Mouse (Mus musculus): ENCODE measurements around the gene Olfr702. TPM values are rescaled to one million over a fixed set of nuclear protein-coding genes. Genes with fewer than 3 reads are reported as not detected.

Gene Olfr702
- polyA plus RNA-seq (2015; fragmentation: Nextera tagmentation; extraction: Ambion mirVana): not detected in 2 replicates

DNA sequence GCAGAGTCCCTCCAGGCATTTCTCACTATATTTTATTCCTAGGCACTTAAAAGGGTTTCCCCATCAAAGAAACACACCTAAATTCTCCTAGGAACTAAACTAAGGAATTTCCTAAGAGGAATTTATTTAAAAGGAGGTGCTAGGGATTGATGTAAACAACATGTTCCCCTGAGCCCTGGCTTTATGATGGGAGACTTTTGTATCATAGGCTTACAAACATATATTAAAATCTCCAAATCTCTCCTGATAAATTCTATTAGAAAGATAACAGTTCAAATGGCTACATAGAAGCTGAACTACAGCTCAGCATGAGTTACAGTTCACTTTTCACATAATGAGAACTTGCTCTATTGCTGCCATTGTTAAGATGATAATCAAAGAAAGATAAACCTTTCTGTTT, at the start of gene Olfr702:
TSS of gene Olfr702 (minus strand) at position 101 of the 400 bp plus-strand sequence.
- Histone ChIP-seq H3K9me3 (replicated peaks) (no peaks in the 10 kb centered on the region), H3K9ac (no peak within 1 kb of the TSS), H3K4me1 (replicated peaks) (no peaks in the 10 kb centered on the region), H3K4me3 (replicated peaks) (no peak within 1 kb of the TSS), H3K27me3 (no peaks in the 10 kb centered on the region), H3K4me2 (no peak within 1 kb of the TSS), H3K36me3 (no peaks in the 10 kb centered on the region), H3K27ac (no peak within 1 kb of the TSS)
- DNase-seq: no peak
- no peak for ATAC-seq (ENCODE audit: low read depth)

DNA sequence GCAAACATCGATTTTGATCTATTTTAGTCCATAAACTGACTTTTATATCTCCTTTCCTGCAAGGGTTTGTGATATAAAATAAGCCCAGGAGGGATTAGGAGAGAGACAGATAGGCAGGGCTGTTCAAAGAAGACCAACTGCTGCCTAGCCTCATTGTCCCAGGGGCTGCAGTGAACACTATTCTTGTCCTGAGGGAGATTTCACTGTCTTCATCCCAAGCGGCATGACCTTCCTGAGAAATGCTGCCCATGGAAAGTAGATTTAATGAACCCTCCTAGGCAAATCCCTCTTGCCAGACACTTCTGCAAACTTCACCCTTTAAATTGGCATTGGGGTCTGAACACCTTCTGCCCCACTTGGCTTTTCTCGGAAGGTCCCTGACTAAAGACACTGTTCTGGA, 43.1 kb upstream of the Olfr702 start, which contains the start of gene Olfr705:
TSS of gene Olfr705 (minus strand) at position 101 of the 400 bp plus-strand sequence.
- 66% methylated on average over 3 of the region's 3 CpGs for WGBS (ENCODE audit: insufficient replicate concordance)
- H3K4me2 ChIP-seq: no peak within 1 kb of the TSS
- no peaks in the 10 kb centered on the region for H3K27me3 ChIP-seq
- H3K9ac ChIP-seq: no peak within 1 kb of the TSS
- H3K27ac ChIP-seq: no peak within 1 kb of the TSS
- H3K4me1 ChIP-seq (replicated peaks): no peaks in the 10 kb centered on the region
- ATAC-seq (ENCODE audit: low read depth) (no peak), DNase-seq (no peak)
- no peak within 1 kb of the TSS for H3K4me3 ChIP-seq (replicated peaks)
- no peaks in the 10 kb centered on the region for H3K9me3 ChIP-seq (replicated peaks)
- no peaks in the 10 kb centered on the region for H3K36me3 ChIP-seq

DNA sequence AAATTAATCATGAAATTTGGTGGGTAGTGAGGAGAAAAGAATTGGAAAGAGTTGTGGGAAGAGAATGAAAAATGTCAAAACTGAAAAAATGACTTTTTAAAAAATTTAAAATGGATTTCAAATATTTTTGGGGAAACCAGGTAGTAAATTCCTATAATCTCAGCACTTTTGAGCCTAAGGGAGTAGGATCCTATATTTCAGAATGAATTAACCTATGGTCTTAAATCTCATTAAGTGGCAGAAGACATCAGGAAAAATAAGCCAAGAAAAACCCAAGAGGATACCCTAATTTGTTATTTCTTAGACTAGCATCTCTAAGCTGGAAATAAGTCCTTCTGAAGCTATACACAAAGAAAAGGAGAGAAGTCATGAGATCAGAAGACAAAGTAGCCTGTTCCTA, 29.2 kb upstream of the Olfr702 start, which contains the start of gene Olfr704:
TSS of gene Olfr704 (plus strand) at position 301 of the 400 bp plus-strand sequence.
- ATAC-seq (ENCODE audit: low read depth) (no peak), DNase-seq (no peak)
- Histone ChIP-seq H3K4me2 (no peak within 1 kb of the TSS), H3K4me3 (replicated peaks) (no peak within 1 kb of the TSS), H3K27ac (no peak within 1 kb of the TSS), H3K36me3 (no peaks in the 10 kb centered on the region), H3K9ac (no peak within 1 kb of the TSS), H3K4me1 (replicated peaks) (no peaks in the 10 kb centered on the region), H3K27me3 (no peaks in the 10 kb centered on the region), H3K9me3 (replicated peaks) (no peaks in the 10 kb centered on the region)

DNA sequence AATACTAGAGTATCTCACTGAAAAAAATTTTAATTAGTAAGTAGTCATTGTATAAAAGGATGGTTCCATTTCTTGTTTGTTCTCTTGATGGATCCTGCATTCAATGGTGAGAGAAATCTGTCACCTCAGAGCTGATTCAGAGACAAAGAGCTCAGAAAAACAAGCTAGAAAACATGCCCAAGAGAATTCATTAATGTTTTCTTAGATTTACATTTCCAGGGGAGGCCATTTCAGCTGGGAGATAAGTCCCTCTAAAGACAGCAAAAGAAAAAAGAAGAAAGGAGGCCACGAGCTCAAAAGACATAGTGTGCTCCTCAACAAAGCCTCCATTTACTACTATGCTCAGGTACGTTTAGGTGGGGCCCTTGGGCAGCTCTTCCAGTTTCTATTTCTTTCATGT, 9.4 kb upstream of the Olfr702 start, which contains the start of gene Olfr703:
TSS of gene Olfr703 (plus strand) at position 301 of the 400 bp plus-strand sequence.
- Histone ChIP-seq H3K4me1 (replicated peaks) (no peaks in the 10 kb centered on the region), H3K9ac (no peak within 1 kb of the TSS), H3K36me3 (no peaks in the 10 kb centered on the region), H3K27me3 (no peaks in the 10 kb centered on the region), H3K27ac (no peak within 1 kb of the TSS), H3K4me2 (no peak within 1 kb of the TSS), H3K4me3 (replicated peaks) (no peak within 1 kb of the TSS), H3K9me3 (replicated peaks) (no peaks in the 10 kb centered on the region)
- DNase-seq: no peak
- ATAC-seq (ENCODE audit: low read depth): no peak
- WGBS (ENCODE audit: insufficient replicate concordance): 41% methylated on average over 2 of the region's 2 CpGs

DNA sequence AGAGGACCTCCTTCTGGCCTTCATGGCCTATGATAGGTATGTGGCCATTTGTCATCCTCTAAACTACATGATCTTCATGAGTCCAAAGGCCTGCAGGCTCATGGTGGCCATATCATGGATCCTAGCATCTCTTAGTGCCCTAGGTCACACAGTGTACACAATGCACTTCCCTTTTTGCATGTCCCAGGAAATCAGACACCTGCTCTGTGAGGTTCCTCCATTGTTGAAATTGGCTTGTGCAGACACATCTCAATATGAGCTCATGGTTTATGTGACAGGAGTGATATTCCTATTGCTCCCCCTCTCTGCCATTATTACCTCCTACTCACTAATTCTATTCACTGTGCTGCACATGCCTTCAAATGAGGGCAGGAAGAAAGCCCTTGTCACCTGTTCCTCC, 15.3 kb downstream of the Olfr702 start:
- no peak overlapping the region for H3K4me3 ChIP-seq (replicated peaks)
- no peaks in the 10 kb centered on the region for H3K4me1 ChIP-seq (replicated peaks)
- DNase-seq (no peak), ATAC-seq (ENCODE audit: low read depth) (no peak)
- no peaks in the 10 kb centered on the region for H3K9me3 ChIP-seq (replicated peaks)
- no peak overlapping the region for H3K9ac ChIP-seq
- no peak overlapping the region for H3K4me2 ChIP-seq
- H3K27me3 ChIP-seq: no peaks in the 10 kb centered on the region
- no peak overlapping the region for H3K27ac ChIP-seq
- no peaks in the 10 kb centered on the region for H3K36me3 ChIP-seq

DNA sequence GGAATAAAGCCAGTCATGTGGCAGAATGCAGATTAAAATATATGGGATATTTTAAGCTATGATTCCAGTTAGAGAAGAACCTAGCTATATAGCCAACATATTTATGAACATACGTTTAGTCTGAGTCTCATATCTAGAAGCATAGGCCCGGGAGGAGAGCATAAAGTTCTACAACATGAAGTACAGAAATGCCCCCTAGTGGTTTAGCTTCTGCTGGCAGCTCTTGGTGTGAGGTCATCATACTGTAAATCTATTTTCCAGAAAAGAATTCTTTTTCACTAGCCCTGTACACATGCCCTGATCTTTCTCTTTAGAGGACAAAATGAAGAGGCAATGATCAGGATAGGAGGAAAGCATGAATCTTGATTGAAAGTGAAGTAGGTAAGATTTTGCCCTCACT, 17.9 kb downstream of the Olfr702 start:
- DNase-seq (no peak), ATAC-seq (ENCODE audit: low read depth) (no peak)
- Histone ChIP-seq H3K9me3 (replicated peaks) (no peaks in the 10 kb centered on the region), H3K27me3 (no peaks in the 10 kb centered on the region), H3K36me3 (no peaks in the 10 kb centered on the region), H3K4me2 (no peak overlapping the region), H3K4me1 (replicated peaks) (no peaks in the 10 kb centered on the region), H3K4me3 (replicated peaks) (no peak overlapping the region), H3K9ac (no peak overlapping the region), H3K27ac (no peak overlapping the region)
- 17% methylated on average over 2 of the region's 2 CpGs for WGBS (ENCODE audit: insufficient replicate concordance)

DNA sequence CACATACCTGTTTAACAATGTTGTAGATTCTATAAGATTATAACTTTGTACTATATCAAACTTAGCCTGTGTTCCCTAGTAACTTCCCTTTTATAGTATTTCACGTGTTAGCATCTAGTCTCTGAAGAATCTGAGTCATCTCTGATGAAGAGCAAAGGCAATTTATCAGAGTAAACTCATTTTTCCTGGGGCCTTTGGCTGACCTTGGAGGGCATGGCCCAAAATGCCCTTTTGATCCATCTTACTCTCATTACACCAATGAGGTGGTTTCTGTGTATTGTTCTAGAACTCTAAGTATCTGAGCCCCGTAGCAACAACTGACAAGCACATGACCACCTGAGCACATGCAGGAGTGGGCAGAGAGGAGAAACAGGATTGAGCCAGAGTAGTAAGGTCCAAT, 19.9 kb downstream of the Olfr702 start, which contains the start of gene Olfr701:
TSS of gene Olfr701 (plus strand) at position 301 of the 400 bp plus-strand sequence.
- Histone ChIP-seq H3K4me2 (no peak within 1 kb of the TSS), H3K4me3 (replicated peaks) (no peak within 1 kb of the TSS), H3K9me3 (replicated peaks) (no peaks in the 10 kb centered on the region), H3K4me1 (replicated peaks) (no peaks in the 10 kb centered on the region), H3K36me3 (no peaks in the 10 kb centered on the region), H3K27me3 (no peaks in the 10 kb centered on the region), H3K9ac (no peak within 1 kb of the TSS), H3K27ac (no peak within 1 kb of the TSS)
- ATAC-seq (ENCODE audit: low read depth) (no peak), DNase-seq (no peak)
- WGBS (ENCODE audit: insufficient replicate concordance): 46% methylated on average over 2 of the region's 2 CpGs

DNA sequence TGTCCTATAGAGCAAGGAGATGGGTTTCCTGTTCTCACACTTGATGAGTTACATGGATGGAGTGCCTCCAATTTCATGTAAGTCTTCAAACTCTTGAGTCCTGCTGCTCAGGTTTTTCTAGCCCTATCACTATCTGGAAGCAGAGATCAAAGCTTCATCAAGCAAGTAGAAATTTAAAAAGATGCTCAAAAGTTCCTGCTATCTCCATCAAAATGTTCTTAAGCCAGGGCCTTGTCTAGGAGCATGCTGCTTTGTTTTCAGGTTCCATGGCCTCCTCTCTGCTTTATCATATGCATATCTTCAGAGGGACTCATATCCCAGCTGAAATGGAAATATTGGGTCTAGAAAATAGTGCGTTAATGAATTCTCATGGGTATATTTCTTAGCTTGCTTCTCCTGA, 25.0 kb downstream of the Olfr702 start, which contains the start of gene Olfr700:
TSS of gene Olfr700 (minus strand) at position 101 of the 400 bp plus-strand sequence.
- DNase-seq: no peak
- Histone ChIP-seq H3K36me3 (no peaks in the 10 kb centered on the region), H3K9me3 (replicated peaks) (no peaks in the 10 kb centered on the region), H3K27ac (no peak within 1 kb of the TSS), H3K4me1 (replicated peaks) (no peaks in the 10 kb centered on the region), H3K27me3 (no peaks in the 10 kb centered on the region), H3K4me3 (replicated peaks) (no peak within 1 kb of the TSS), H3K9ac (no peak within 1 kb of the TSS), H3K4me2 (no peak within 1 kb of the TSS)
- ATAC-seq (ENCODE audit: low read depth): no peak
- 52% methylated on average over 1 of the region's 1 CpGs for WGBS (ENCODE audit: insufficient replicate concordance)

DNA sequence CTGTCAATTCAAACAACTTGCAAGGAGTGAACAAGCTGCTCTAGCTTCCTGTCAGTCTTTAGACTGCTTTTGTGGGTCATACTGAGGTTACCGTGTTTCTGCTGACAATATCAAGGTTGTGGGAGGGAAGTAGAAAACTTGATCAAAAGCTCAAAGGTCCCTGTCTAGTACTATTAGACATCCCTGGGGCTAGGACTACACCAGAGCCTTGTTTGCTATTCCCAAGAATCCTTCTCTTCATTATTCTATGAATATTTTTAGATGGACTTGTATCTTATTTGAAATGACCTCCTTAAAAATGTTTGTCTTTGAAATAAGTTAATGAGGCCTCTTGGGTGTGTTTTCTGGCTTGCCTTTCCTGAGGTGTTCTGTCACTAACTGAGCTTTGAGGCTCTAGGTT, 40.6 kb downstream of the Olfr702 start, which contains the start of gene Olfr699:
TSS of gene Olfr699 (minus strand) at position 101 of the 400 bp plus-strand sequence.
- WGBS (ENCODE audit: insufficient replicate concordance): 61% methylated on average over 1 of the region's 1 CpGs
- H3K9me3 ChIP-seq (replicated peaks): no peaks in the 10 kb centered on the region
- no peaks in the 10 kb centered on the region for H3K27me3 ChIP-seq
- H3K9ac ChIP-seq: no peak within 1 kb of the TSS
- DNase-seq: no peak
- H3K4me1 ChIP-seq (replicated peaks): no peaks in the 10 kb centered on the region
- no peak for ATAC-seq (ENCODE audit: low read depth)
- no peaks in the 10 kb centered on the region for H3K36me3 ChIP-seq
- no peak within 1 kb of the TSS for H3K4me2 ChIP-seq
- no peak within 1 kb of the TSS for H3K4me3 ChIP-seq (replicated peaks)
- no peak within 1 kb of the TSS for H3K27ac ChIP-seq

DNA sequence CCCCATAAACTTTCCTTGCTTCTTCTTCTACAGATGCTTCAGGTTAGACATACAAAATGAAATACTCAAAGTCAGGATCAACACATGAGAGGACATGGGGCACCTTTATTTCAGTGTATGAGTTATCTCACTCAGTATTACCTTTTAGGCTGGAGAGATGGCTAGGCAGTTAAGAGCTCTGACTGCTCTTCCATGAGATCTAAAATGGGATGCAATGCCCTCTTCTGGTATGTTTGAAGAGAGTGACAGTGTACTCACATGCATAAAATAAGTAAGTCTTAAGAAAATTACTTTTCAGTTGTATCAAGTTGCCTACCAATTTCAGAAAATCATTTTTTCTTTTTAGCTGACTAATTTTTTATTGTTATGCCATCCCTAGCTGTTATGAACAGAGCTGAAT, 45.4 kb downstream of the Olfr702 start:
- Histone ChIP-seq H3K4me3 (replicated peaks) (no peak overlapping the region), H3K9ac (no peak overlapping the region), H3K27ac (no peak overlapping the region), H3K4me1 (replicated peaks) (no peaks in the 10 kb centered on the region), H3K27me3 (no peaks in the 10 kb centered on the region), H3K36me3 (no peaks in the 10 kb centered on the region), H3K4me2 (no peak overlapping the region), H3K9me3 (replicated peaks) (no peaks in the 10 kb centered on the region)
- DNase-seq: no peak
- no peak for ATAC-seq (ENCODE audit: low read depth)

All from liver, embryonic 13.5 days (tissue).